Mouse (Mus musculus) v-Abl transformed pro-B cells (cell line): ENCODE results near the gene Tacc2.

Source experiments
- in situ Hi-C, 2 experiments: fragments of 400-800 bp; cut with MboI; formaldehyde crosslinking; loops; one replicate each; pipeline ENCODE4 v1.15.1; 2025; ENCODE audit not compliant: unreplicated experiment in 2 of 2

Tacc2 gene

DNA sequence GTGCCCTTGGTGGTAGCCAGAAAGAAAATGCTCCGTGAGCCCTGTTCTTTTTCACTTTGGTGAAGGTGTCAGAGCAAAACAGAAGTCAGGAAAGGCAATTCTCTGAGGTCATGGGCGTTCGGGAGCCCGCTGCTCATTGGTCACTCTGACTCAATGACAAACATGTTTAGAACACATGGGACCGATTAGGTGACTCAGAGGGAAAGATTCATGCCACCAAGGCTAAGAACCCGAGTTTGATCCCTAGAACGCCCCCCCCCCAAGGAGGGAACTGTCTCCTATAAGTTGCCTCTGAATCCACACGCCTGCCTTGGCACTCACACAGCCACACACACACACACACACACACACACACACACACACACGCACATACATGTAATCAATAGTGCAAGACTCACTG is 216.4 kb downstream of the Tacc2 start:
- in situ Hi-C loops: no loop called here

DNA sequence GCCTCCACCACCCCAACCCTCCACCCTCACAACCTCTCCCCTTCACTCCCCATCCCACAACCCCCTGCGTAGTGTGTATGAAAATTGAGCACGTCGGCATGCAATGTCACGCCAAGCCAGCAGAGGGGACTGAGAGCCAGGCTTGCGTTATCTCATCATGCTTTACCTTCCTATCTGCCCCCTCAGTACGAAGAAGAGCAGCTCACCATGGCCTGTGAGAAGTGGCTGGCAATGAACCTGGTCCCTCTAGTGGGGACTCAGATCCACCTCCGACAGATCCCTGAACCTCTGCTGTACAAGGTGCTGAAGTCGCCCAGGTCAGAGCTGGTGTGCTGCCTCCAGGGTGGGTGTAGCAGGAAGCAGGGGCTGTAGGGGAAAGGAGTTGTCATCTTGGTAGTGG is 219.5 kb downstream of the Tacc2 start:
- in situ Hi-C loops: no loop called here

DNA sequence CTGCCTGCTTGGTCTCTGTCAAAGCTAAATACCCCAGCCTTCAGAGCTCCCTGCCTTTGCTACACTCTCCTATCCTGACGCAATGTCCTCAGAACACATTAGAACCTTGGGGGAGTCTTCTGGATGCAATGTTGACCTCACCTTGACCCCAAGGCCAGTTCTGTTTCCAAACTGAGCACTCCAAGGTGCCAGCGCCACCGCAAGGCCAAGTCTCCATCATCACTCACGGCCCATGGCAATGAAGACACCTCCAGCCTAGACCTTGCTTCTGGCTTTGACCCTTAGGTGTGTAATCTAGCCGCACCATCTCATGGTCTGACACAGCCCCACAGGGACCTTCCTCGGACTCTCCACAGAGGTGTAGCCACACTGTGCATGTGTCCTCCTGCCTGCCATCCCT is 220.3 kb downstream of the Tacc2 start:
- in situ Hi-C loops: no loop called here

DNA sequence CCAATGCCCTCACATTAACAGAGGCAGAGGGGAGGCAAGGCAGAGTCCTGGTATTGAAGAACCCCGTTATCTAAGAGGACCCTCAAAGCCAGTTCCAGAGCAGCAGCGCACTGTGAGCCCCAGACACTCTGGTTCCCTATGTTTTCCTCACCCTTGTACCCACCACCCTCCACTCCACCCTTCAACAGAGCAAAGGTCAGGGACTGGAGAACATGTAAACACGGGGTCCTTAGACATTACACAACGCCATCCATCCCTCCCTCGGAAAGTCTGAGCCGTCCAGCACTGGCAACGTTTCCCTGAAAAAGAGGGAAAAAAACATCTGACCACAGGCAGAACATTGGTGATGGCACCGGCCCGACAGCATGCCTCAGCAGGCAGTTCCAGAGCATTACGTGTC is 222.2 kb downstream of the Tacc2 start:
- in situ Hi-C loops: no loop called here

DNA sequence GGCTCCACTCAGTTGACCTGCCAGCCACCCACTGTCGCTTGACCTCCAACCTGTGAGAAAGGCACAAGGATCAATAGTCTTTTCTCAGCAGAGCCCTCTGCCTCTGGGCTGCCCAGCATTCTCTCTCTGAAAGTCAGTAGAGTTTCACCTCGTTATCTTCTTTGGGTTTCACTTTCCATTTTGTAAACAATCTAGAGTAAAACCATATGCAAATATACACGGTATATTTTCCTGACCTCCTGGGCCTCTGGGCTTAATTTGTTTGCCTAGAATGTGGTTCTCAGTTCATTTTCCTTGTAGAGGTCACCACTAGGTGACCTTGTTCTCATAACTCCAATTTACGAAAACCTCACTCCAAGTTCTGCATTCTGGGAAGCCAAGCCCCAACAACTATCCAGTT is 223.4 kb downstream of the Tacc2 start:
- in situ Hi-C loops: no loop called here

DNA sequence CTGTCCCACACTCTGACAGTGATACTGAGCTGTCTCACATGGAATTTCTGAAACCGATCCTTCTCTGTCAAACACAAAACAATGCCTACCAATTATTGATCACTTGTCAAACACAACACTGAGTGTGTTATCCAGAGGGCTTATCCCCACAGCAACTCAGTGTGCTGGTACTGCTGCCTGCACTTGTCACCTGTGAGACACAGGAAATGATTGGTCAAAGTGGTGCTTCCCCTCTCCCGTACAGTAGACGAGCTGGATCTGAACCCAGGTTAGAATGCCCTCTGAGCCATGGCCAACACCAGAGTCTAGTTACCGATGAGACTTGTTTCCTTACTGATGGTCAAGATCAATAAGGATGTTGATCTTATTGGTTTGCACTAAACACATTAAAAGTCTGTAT is 224.6 kb downstream of the Tacc2 start:
- in situ Hi-C loops: no loop called here

DNA sequence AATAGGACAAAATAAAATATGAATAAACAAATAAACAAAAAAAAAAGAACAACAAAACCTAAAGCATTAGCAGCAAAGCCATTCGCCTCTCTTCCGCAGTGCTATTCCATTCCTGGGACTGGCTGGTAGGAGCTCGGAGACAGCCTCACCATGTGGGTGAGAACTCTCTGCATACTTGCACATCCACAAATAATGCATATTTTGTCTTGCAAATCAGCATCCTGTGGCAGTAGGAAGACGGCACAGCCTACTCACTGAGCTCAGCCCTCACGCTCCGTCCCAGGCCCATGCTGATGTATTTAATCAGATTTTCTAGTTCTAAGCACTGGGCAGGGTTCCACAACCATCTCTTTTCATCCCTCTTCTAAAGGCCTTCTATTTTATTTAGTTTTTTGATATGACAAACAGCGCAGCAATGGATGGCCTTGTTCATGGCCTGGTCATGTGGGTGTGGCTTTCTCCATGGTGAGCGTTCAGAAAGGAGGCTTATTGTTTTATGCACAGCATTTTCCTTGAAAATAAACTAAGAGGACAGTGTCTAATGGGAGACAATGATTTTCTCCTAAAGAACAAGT is 226.1 kb downstream of the Tacc2 start:
- in situ Hi-C loops: no loop called here

DNA sequence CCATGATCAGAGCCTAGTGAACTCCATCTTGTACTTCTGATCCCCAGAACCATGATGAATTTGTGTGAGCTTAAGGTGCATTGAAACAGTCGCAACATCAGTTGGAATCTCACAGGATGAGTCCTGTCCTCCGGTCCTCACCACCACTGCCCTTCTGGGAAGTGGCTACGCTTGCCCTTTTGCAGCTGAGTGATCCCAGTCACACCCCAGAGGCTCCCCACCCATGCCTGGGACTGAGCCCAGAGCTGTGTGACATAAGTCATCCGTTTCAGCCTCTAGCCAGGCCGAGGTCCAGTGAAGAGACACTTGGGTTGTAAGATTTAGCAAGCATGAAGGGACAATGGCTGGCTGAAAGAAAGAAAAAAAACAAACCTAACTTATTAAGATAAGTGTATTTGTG is 227.8 kb downstream of the Tacc2 start:
- in situ Hi-C loops: no loop called here

DNA sequence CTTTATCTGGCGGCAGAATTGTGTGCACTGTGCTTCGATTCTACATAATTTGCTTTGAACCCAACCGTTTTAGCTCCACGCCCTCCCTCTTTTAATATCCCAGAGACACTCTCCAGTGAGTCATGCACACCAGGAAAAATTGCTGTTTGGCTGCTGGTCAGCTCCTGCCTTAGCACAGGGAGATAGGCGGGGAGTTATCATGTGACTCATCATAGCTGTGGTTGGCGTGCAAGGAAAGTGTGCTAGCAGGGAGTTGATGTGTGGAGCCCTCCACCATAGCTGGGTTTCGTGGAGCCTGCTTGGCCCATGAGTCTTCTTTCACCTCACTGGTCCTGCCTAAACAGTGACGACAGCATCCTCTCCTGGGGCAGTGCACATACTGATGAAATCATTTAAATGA is 230.5 kb downstream of the Tacc2 start:
- in situ Hi-C loops: no loop called here

DNA sequence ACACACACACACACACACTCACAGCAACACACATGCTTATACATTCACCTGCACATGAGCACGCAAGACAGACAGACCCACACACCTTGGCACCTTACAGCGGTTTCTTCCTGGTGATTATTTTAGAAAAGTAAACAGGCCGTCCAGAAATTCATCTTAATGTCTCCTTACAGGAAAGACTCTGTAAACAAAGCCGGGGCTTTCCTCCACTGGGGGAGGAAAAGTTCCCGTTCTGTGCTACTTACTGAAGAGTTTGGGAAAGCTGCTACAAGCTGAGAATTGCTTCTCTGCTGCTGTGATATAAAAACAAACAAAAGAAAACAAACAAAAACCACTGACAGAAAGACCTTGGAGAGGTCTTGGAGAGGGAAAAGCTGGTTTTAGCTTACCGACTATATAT is 231.5 kb downstream of the Tacc2 start:
- in situ Hi-C loops: no loop called here

DNA sequence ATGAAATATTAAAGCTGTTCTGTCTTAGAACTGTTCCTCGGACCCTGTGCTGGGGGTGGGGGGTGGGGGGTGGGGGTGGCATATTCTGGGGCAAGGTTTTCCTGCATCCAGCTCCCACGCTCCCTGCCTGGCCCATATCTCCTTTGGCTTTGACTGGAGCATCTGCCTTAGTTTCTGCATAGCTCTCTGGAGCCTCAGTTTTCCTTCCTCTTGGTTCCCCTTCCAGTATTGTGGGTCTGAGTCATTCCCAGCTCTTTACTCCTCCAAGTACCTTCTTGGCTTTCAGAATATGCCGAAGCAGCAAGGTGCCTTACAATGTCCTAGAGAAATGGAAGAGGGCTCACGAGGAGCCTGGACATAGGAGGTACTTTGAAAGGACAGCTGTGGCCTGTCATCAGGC is 233.0 kb downstream of the Tacc2 start:
- in situ Hi-C loops: no loop called here

DNA sequence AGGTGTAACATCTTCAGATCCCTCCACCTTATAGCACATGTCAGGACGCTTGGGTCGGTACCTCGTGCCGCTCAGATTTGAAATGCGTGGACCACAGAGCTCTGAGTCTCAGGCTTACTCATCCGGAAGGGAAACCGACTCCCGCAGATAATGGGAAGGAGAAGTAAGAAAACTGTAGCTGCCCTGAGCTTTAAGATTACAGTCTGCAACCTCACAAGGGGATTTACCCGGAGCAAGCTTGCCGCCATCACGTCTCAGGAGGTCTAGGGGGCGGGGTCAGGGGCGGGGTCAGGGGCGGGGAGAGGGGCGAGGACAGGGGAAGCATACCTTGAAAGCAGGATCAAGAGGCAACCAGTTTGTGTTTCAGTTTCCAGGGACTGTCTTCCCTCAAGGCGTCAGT is 235.2 kb downstream of the Tacc2 start:
- in situ Hi-C loops: no loop called here
